Comparison of ENCODE assay signal across 8 mouse cellular contexts in genomic region chr15:101253563-101253885, GRCm38 (mm10). TPM values are rescaled to one million over a fixed set of nuclear protein-coding genes. Genes with fewer than 3 reads are reported as not detected.
DNase-seq lines count a peak whose midpoint lies in the region; ATAC-seq and TF ChIP-seq lines count a peak whose summit lies in the region.

No protein-coding gene starts in this region.

- intact Hi-C loops in gastrocnemius, adult 2 months (cut with DNase I): no loop called here
- intact Hi-C loops in gastrocnemius, postnatal 14 days (cut with DNase I; ENCODE audit: low total_unique reads): no loop called here

- peaks cover 40% of the 10 kb centered on the region; the same call in 1 of the 2 replicates for H3K4me1 ChIP-seq in spleen, adult 2 months (ENCODE audit: control insufficient read depth, insufficient read depth, insufficient read length)
- H3K4me1 ChIP-seq in liver, embryonic 11.5 days (replicated peaks; ENCODE audit: control insufficient read depth, insufficient read depth, low read length): 0 out of 2 replicates have a peak, but pooled peaks cover 4% of the 10 kb centered on the region
- peaks cover 12% of the 10 kb centered on the region; the same call in 1 of the 2 replicates for H3K4me1 ChIP-seq in stomach, embryonic 16.5 days (ENCODE audit: control insufficient read depth, insufficient read depth, low read length)

- no peaks in the 10 kb centered on the region for H3K36me3 ChIP-seq in spleen, adult 2 months (ENCODE audit: control insufficient read depth, insufficient read depth, low read length)
- no peaks in the 10 kb centered on the region for H3K36me3 ChIP-seq in liver, embryonic 11.5 days (ENCODE audit: control insufficient read depth, insufficient read depth, low read length)
- H3K36me3 ChIP-seq in stomach, embryonic 16.5 days (ENCODE audit: control insufficient read depth, insufficient read depth, low read length): no peaks in the 10 kb centered on the region

- no peak for ATAC-seq in liver, embryonic 11.5 days (replicated peaks; ENCODE audit: low FRiP score)
- ATAC-seq in stomach, embryonic 16.5 days (ENCODE audit: insufficient read depth, low FRiP score): no peak

- no peak for TF ChIP-seq POLR2A in spleen, adult 2 months (IDR thresholded peaks at IDR 0.05; ENCODE audit: low read depth, low read length)

- peak overlapping the region; percentile 95 for H3K27ac ChIP-seq in gastrocnemius, adult 2 months
- peak overlapping the region; percentile 62 for H3K27ac ChIP-seq in spleen, adult 2 months (ENCODE audit: insufficient read depth, low read length)
- H3K27ac ChIP-seq in liver, embryonic 11.5 days (ENCODE audit: low read depth, low read length): no peak overlapping the region
- 0 out of 2 replicates have a peak overlapping the region, but pooled peaks have one; percentile 2 for H3K27ac ChIP-seq in stomach, embryonic 16.5 days (ENCODE audit: low read length)

- no peaks in the 10 kb centered on the region for H3K9me3 ChIP-seq in liver, embryonic 11.5 days (ENCODE audit: control insufficient read depth, low read length)
- H3K9me3 ChIP-seq in stomach, embryonic 16.5 days (replicated peaks; ENCODE audit: control insufficient read depth, low read length): no peaks in the 10 kb centered on the region

- TF ChIP-seq CTCF in gastrocnemius, adult 2 months (IDR thresholded peaks at IDR 0.05): no peak
- TF ChIP-seq CTCF in spleen, adult 2 months (IDR thresholded peaks at IDR 0.05; ENCODE audit: extremely low read depth, insufficient read depth, insufficient read length, insufficient replicate concordance): no peak

- H3K4me2 ChIP-seq in liver, embryonic 11.5 days: peak overlapping the region; percentile 82
- peak overlapping the region; percentile 95 for H3K4me2 ChIP-seq in stomach, embryonic 16.5 days (ENCODE audit: low read depth, low read length)

- peak overlapping the region; percentile 88 for H3K4me3 ChIP-seq in gastrocnemius, adult 2 months
- peak overlapping the region; percentile 59 for H3K4me3 ChIP-seq in spleen, adult 2 months (ENCODE audit: extremely low read depth, insufficient read depth, insufficient read length)
- peak overlapping the region; percentile 63 for H3K4me3 ChIP-seq in liver, embryonic 11.5 days (ENCODE audit: low read depth, low read length)
- H3K4me3 ChIP-seq in stomach, embryonic 16.5 days (replicated peaks; ENCODE audit: low read length): peak overlapping the region; percentile 64

- peak overlapping the region; percentile 58; the same call in 1 of the 2 replicates for H3K9ac ChIP-seq in liver, embryonic 11.5 days (ENCODE audit: low read depth, low read length)
- peak overlapping the region; percentile 86 for H3K9ac ChIP-seq in stomach, embryonic 16.5 days (ENCODE audit: low read length)

- no peak for DNase-seq in gastrocnemius, adult 2 months
- no peak for DNase-seq in gastrocnemius, postnatal 4 days (ENCODE audit: low spot score in 2 of 2)
- DNase-seq in spleen, adult 2 months (ENCODE audit: low read depth in 1 of 2, low spot score in 2 of 2): no peak
- DNase-seq in spleen, postnatal 4 days (ENCODE audit: low spot score in 2 of 2): no peak
- DNase-seq in liver, embryonic 11.5 days (ENCODE audit: low spot score): no peak
- no peak for DNase-seq in thymus, postnatal 4 days
- no peak for DNase-seq in gastrocnemius, postnatal 14 days

- no peaks in the 10 kb centered on the region for H3K27me3 ChIP-seq in spleen, adult 2 months (ENCODE audit: control insufficient read depth, insufficient read depth, low read length)
- H3K27me3 ChIP-seq in liver, embryonic 11.5 days (replicated peaks; ENCODE audit: control insufficient read depth, insufficient read depth, low read length): peaks cover 10% of the 10 kb centered on the region
- H3K27me3 ChIP-seq in stomach, embryonic 16.5 days (ENCODE audit: control insufficient read depth, insufficient read depth, low read length): no peaks in the 10 kb centered on the region

- WGBS in spleen, adult 2 months: 33% methylated on average over 3 of the region's 3 CpGs
- 39% methylated on average over 3 of the region's 3 CpGs for WGBS in liver, embryonic 11.5 days
- WGBS in stomach, embryonic 16.5 days: 31% methylated on average over 3 of the region's 3 CpGs

RNA-seq across cellular contexts. Expression of gene Nr4a1, which starts 0.5 kb away (rescaled TPM):
- total RNA-seq in gastrocnemius, adult 2 months (2021): 100 to 1,000 TPM; 143 to 146 TPM
- total RNA-seq in gastrocnemius, postnatal 4 days (2021): 10 to 100 TPM; 25.3 to 26.0 TPM
- 50.3 and 63.8 TPM in 2 replicates for polyA plus RNA-seq in spleen, adult 2 months (2012; rRNA removed)
- polyA plus RNA-seq in liver, embryonic 11.5 days (2014; fragmentation: Nextera tagmentation; extraction: Ambion mirVana): 1.8 and 2.4 TPM in 2 replicates
- 12.9 and 13.3 TPM in 2 replicates for polyA plus RNA-seq in stomach, embryonic 16.5 days (2015; fragmentation: Nextera tagmentation; extraction: Ambion mirVana)
- 10 to 100 TPM; 30.5 to 49.0 TPM for total RNA-seq in gastrocnemius, postnatal 14 days (2021)

RNA-seq across cellular contexts. Expression of gene Grasp, which starts 29.5 kb away (rescaled TPM):
- total RNA-seq in gastrocnemius, adult 2 months (2021): 1 to 10 TPM; 5.8 to 5.9 TPM
- total RNA-seq in gastrocnemius, postnatal 4 days (2021): 10 to 100 TPM; 14.1 to 14.7 TPM
- 5.6 and 6.5 TPM in 2 replicates for polyA plus RNA-seq in spleen, adult 2 months (2012; rRNA removed)
- polyA plus RNA-seq in liver, embryonic 11.5 days (2014; fragmentation: Nextera tagmentation; extraction: Ambion mirVana): 1.5 and 1.7 TPM in 2 replicates
- 2.1 and 2.7 TPM in 2 replicates for polyA plus RNA-seq in stomach, embryonic 16.5 days (2015; fragmentation: Nextera tagmentation; extraction: Ambion mirVana)
- 1 to 10 TPM; 8.3 to 9.4 TPM for total RNA-seq in gastrocnemius, postnatal 14 days (2021)

RNA-seq across cellular contexts. Expression of gene Atg101, which starts 30.5 kb away (rescaled TPM):
- total RNA-seq in gastrocnemius, adult 2 months (2021): 10 to 100 TPM; 23.7 to 32.4 TPM
- total RNA-seq in gastrocnemius, postnatal 4 days (2021): 10 to 100 TPM; 24.8 to 25.8 TPM
- polyA plus RNA-seq in spleen, adult 2 months (2012; rRNA removed): 24.5 and 29.4 TPM in 2 replicates
- polyA plus RNA-seq in liver, embryonic 11.5 days (2014; fragmentation: Nextera tagmentation; extraction: Ambion mirVana): 52.6 and 54.9 TPM in 2 replicates
- polyA plus RNA-seq in stomach, embryonic 16.5 days (2015; fragmentation: Nextera tagmentation; extraction: Ambion mirVana): 66.9 and 67.0 TPM in 2 replicates
- 10 to 100 TPM; 27.7 to 35.0 TPM for total RNA-seq in gastrocnemius, postnatal 14 days (2021)

RNA-seq across cellular contexts. Expression of gene 6030408B16Rik, which starts 39.5 kb away (rescaled TPM):
- total RNA-seq in gastrocnemius, adult 2 months (2021): under 1 TPM; 0.20 to 0.36 TPM
- total RNA-seq in gastrocnemius, postnatal 4 days (2021): under 1 TPM in 1 of 2 experiments, not detected in 1; 0.59 TPM
- 0.12 and 0.25 TPM in 2 replicates for polyA plus RNA-seq in spleen, adult 2 months (2012; rRNA removed)
- polyA plus RNA-seq in liver, embryonic 11.5 days (2014; fragmentation: Nextera tagmentation; extraction: Ambion mirVana): 0.58 and 0.94 TPM in 2 replicates
- 9.4 and 9.5 TPM in 2 replicates for polyA plus RNA-seq in stomach, embryonic 16.5 days (2015; fragmentation: Nextera tagmentation; extraction: Ambion mirVana)
- under 1 TPM; 0.22 to 0.29 TPM for total RNA-seq in gastrocnemius, postnatal 14 days (2021)
